Mouse (Mus musculus) MEL (cell line): ENCODE measurements around the gene Hlcs.

ENCODE experiments used
- CTCF ChIP-seq, 3 experiments: IDR thresholded peaks in 2 of 3; conservative IDR thresholded peaks in 1 of 3; 2 replicates each; pipeline ENCODE4 v1.5.1; 2011 to 2012; ENCODE audit warnings: low read length in 3 of 3, low read depth in 2 of 3, mild to moderate bottlenecking in 2 of 3, improper control_type of control experiment in 1 of 3, inconsistent platforms in 1 of 3, mixed read lengths in 1 of 3, moderate library complexity in 1 of 3; ENCODE audit not compliant: control insufficient read depth in 1 of 3, insufficient read depth in 1 of 3, poor library complexity in 1 of 3, severe bottlenecking in 1 of 3
- EP300 ChIP-seq, 2 experiments: IDR thresholded peaks; 2 replicates each; pipeline ENCODE4 v1.6.1; 2011; ENCODE audit warnings: improper control_type of control experiment in 2 of 2, low read length in 2 of 2, low read depth in 1 of 2, mild to moderate bottlenecking in 1 of 2
- GABPA ChIP-seq: IDR thresholded peaks from 2 replicates; pipeline ENCODE4 v1.6.1; 2012; ENCODE audit warnings: low read depth, mild to moderate bottlenecking, inconsistent platforms, low read length, improper control_type of control experiment, moderate library complexity
- HCFC1 ChIP-seq: IDR thresholded peaks from 2 replicates; pipeline ENCODE4 v1.6.1; 2012; ENCODE audit warnings: low read depth, mild to moderate bottlenecking, inconsistent platforms, low read length, improper control_type of control experiment, moderate library complexity
- MYC ChIP-seq: IDR thresholded peaks from 2 replicates; pipeline ENCODE4 v1.6.1; 2011; ENCODE audit warnings: low read depth, mild to moderate bottlenecking, low read length, improper control_type of control experiment, moderate library complexity
- RCOR1 ChIP-seq: IDR thresholded peaks from 2 replicates; pipeline ENCODE4 v1.6.1; 2012; ENCODE audit warnings: low read depth, mild to moderate bottlenecking, inconsistent platforms, low read length, improper control_type of control experiment
- TAL1 ChIP-seq: IDR thresholded peaks from 2 replicates; pipeline ENCODE4 v1.6.1; 2012; ENCODE audit warnings: mild to moderate bottlenecking, inconsistent platforms, low read length, moderate library complexity, mixed read lengths
- UBTF ChIP-seq: IDR thresholded peaks from 2 replicates; pipeline ENCODE4 v1.6.1; 2012; ENCODE audit warnings: low read depth, mild to moderate bottlenecking, inconsistent platforms, low read length, improper control_type of control experiment, moderate library complexity, borderline replicate concordance; ENCODE audit not compliant: insufficient read depth

- TF ChIP-seq HCFC1 (no peak), TAL1 (no peak), UBTF (no peak), CTCF (IDR thresholded peaks at IDR 0.05 in 2 of 3, conservative IDR thresholded peaks at IDR 0.05 in 1 of 3; ENCODE audit: control insufficient read depth in 1 of 3, insufficient read depth in 1 of 3, low read depth in 2 of 3, low read length in 3 of 3, poor library complexity in 1 of 3, severe bottlenecking in 1 of 3) (no peak), EP300 (IDR thresholded peaks at IDR 0.05; ENCODE audit: low read depth in 1 of 2, low read length in 2 of 2) (no peak), RCOR1 (no peak), MYC (no peak), GABPA (no peak)
These were observed 5.4 kb downstream of the Hlcs start for GRCm38 (mm10) chr16:94307942-94308341.
